Mouse (Mus musculus) kidney, adult 2 months (tissue): ENCODE results near the gene Gm7534.

ENCODE experiments used
- CTCF ChIP-seq: fragments of 200-500 bp; conservative IDR thresholded peaks from 2 replicates; pipeline ENCODE4 v1.5.1; 2011; ENCODE audit warnings: low read depth, mild to moderate bottlenecking, control low read depth, low read length, moderate library complexity, mixed read lengths; ENCODE audit not compliant: insufficient read depth, insufficient read length
- POLR2A ChIP-seq: fragments of 200-500 bp; IDR thresholded peaks from one replicate; pipeline ENCODE4 v1.6.1; 2011; ENCODE audit warnings: low read depth, low read length, control low read depth

DNA sequence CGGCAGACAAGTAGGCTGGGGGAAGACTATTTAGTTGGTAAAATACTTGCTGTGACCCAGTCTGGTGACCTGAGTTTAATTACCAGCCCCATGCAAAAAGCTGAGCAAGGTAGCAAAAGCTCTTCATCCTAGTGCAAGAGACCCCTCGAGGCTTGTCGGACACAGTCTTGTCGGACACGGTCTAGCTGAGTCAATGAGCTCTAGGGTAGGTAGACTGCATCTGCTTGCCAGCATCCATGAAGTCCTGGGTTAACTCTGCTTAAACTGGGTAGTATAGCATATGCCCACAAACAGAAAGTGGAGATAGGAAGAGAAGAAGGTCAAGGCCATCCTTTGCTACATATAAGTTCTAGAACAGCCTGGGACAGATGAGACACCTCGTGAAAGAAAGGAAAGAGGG is 44.0 kb downstream of the Gm7534 start:
- TF ChIP-seq POLR2A (no peak), CTCF (no peak)
